Mouse (Mus musculus) small intestine, adult 2 months (tissue): ENCODE measurements around the gene Rrm1. TPM values are rescaled to one million over a fixed set of nuclear protein-coding genes. Genes with fewer than 3 reads are reported as not detected.

ENCODE experiments used
- H3K27ac ChIP-seq: fragments of 200-500 bp; 2 replicates; pipeline ENCODE4 v1.5.1; 2012; ENCODE audit warnings: low read depth, low read length, control low read depth, inconsistent platforms; ENCODE audit not compliant: insufficient read depth
- H3K27me3 ChIP-seq: fragments of 200-500 bp; 2 replicates; pipeline ENCODE4 v1.6.1; 2012; ENCODE audit warnings: mild to moderate bottlenecking, moderate library complexity, low read length, inconsistent platforms; ENCODE audit not compliant: control insufficient read depth, insufficient read depth
- H3K36me3 ChIP-seq: fragments of 200-500 bp; 2 replicates; pipeline ENCODE4 v1.6.1; 2012; ENCODE audit warnings: mild to moderate bottlenecking, low read length, control low read depth, inconsistent platforms; ENCODE audit not compliant: control insufficient read depth, insufficient read depth
- H3K4me1 ChIP-seq: fragments of 200-500 bp; 2 replicates; pipeline ENCODE4 v1.6.1; 2012; ENCODE audit warnings: low read length, inconsistent platforms, mixed read lengths; ENCODE audit not compliant: control insufficient read depth, insufficient read depth, insufficient read length
- H3K4me3 ChIP-seq: fragments of 200-500 bp; 2 replicates; pipeline ENCODE4 v1.5.1; 2012; ENCODE audit warnings: low read depth, mild to moderate bottlenecking, control low read depth, inconsistent platforms, low read length, moderate library complexity
- CTCF ChIP-seq: fragments of 200-500 bp; IDR thresholded peaks from 2 replicates; pipeline ENCODE4 v1.5.1; 2012; ENCODE audit warnings: low read depth, mild to moderate bottlenecking, control low read depth, inconsistent platforms, low read length, moderate library complexity, mixed read lengths; ENCODE audit not compliant: insufficient replicate concordance, insufficient read length; ENCODE audit errors: extremely low read depth
- POLR2A ChIP-seq: fragments of 200-500 bp; IDR thresholded peaks from 2 replicates; pipeline ENCODE4 v1.6.1; 2012; ENCODE audit warnings: low read depth, mild to moderate bottlenecking, control low read depth, inconsistent platforms, low read length, moderate library complexity
- WGBS: fragments of 180-500 bp; shearing (Covaris S2); methylation state at CpG from one replicate; pipeline ENCODE4 v1.1.7; 2018; 5-methylcytosine and 5-hydroxymethylcytosine counted together
- polyA plus RNA-seq: library from polyadenylated mRNA; depleted of rRNA; stranded (reverse); fragments of >200 nt; gene quantifications from 2 replicates; pipeline ENCODE4 v1.2.3, GENCODE M21; 2012; rRNA removed

Gene Rrm1
- polyA plus RNA-seq, 1 experiment: 4.0 TPM

- 84% methylated on average over 10 of the region's 10 CpGs for WGBS
- TF ChIP-seq CTCF (no peak), POLR2A (no peak)
These were observed 70.4 kb downstream of the Rrm1 start for GRCm38 (mm10) chr7:102511927-102512326.

GRCm38 (mm10) chr7:102512814-102513435, 71.4 kb downstream of the Rrm1 start:
- Histone ChIP-seq H3K4me3 (peak overlapping the region; percentile 55), H3K4me1 (no peaks in the 10 kb centered on the region; the same call in 1 of the 2 replicates), H3K36me3 (no peaks in the 10 kb centered on the region), H3K27ac (no peak overlapping the region), H3K27me3 (no peaks in the 10 kb centered on the region)
- WGBS: 1% methylated on average over 54 of the region's 54 CpGs
- TF ChIP-seq CTCF (peak; percentile 78; the same call in 1 of the 2 replicates), POLR2A (no peak)

More at GRCm38 (mm10) chr7:102511927-102512326, 70.4 kb downstream of the Rrm1 start:
- Histone ChIP-seq H3K36me3 (no peaks in the 10 kb centered on the region), H3K4me3 (no peak overlapping the region), H3K4me1 (no peaks in the 10 kb centered on the region; the same call in 1 of the 2 replicates), H3K27me3 (no peaks in the 10 kb centered on the region), H3K27ac (no peak overlapping the region)

- Histone ChIP-seq H3K27ac (no peak overlapping the region), H3K27me3 (no peaks in the 10 kb centered on the region), H3K4me1 (no peaks in the 10 kb centered on the region; the same call in 1 of the 2 replicates), H3K36me3 (no peaks in the 10 kb centered on the region), H3K4me3 (no peak overlapping the region)
- WGBS: 71% methylated on average over 4 of the region's 4 CpGs
- no peak for TF ChIP-seq POLR2A
- TF ChIP-seq CTCF: no peak
These were observed 72.6 kb downstream of the Rrm1 start for GRCm38 (mm10) chr7:102514144-102514543.

- H3K36me3 ChIP-seq: no peaks in the 10 kb centered on the region
- H3K27me3 ChIP-seq: no peaks in the 10 kb centered on the region
- no peak overlapping the region for H3K4me3 ChIP-seq
- no peaks in the 10 kb centered on the region; the same call in 1 of the 2 replicates for H3K4me1 ChIP-seq
- TF ChIP-seq POLR2A (no peak), CTCF (no peak)
- WGBS: 40% methylated on average over 10 of the region's 10 CpGs
- H3K27ac ChIP-seq: no peak overlapping the region
These were observed 75.0 kb downstream of the Rrm1 start for GRCm38 (mm10) chr7:102516261-102517050.

- TF ChIP-seq CTCF (no peak), POLR2A (no peak)
- Histone ChIP-seq H3K4me1 (no peaks in the 10 kb centered on the region; the same call in 1 of the 2 replicates), H3K27ac (no peak overlapping the region), H3K4me3 (no peak overlapping the region), H3K27me3 (no peaks in the 10 kb centered on the region), H3K36me3 (no peaks in the 10 kb centered on the region)
- 58% methylated on average over 2 of the region's 2 CpGs for WGBS
These were observed 75.5 kb downstream of the Rrm1 start for GRCm38 (mm10) chr7:102517051-102517335.

Other genes with a start within 250 kb of the Rrm1 start
- gene Nup98, start 231.5 kb upstream of the Rrm1 start, polyA plus RNA-seq: 5.2 and 12.2 TPM in 2 replicates
- 49.6 and 58.0 TPM in 2 replicates for gene Pgap2, start 231.5 kb upstream of the Rrm1 start, polyA plus RNA-seq
- gene Rhog, start 185.6 kb upstream of the Rrm1 start, polyA plus RNA-seq: 74.5 and 165 TPM in 2 replicates
- 20.7 and 21.6 TPM in 2 replicates for gene Stim1, start 173.9 kb upstream of the Rrm1 start, polyA plus RNA-seq
- gene Olfr543, start 40.0 kb downstream of the Rrm1 start, polyA plus RNA-seq: not detected in 2 replicates
- gene Olfr544, start 46.6 kb downstream of the Rrm1 start, polyA plus RNA-seq: not detected in 2 replicates
- gene Olfr545, start 57.9 kb downstream of the Rrm1 start, polyA plus RNA-seq: not detected in 2 replicates
- gene Olfr547, start 93.1 kb downstream of the Rrm1 start, polyA plus RNA-seq: not detected in 2 replicates
- not detected in 2 replicates for gene Olfr548-ps1, start 99.2 kb downstream of the Rrm1 start, polyA plus RNA-seq
- not detected in 2 replicates for gene Olfr549, start 108.2 kb downstream of the Rrm1 start, polyA plus RNA-seq
- 1.6 and 2.0 TPM in 2 replicates for gene Trim21, start 123.8 kb downstream of the Rrm1 start, polyA plus RNA-seq
- not detected in 2 replicates for gene Olfr550, start 129.7 kb downstream of the Rrm1 start, polyA plus RNA-seq
- gene Olfr551, start 150.2 kb downstream of the Rrm1 start, polyA plus RNA-seq: not detected in 2 replicates
- not detected in 2 replicates for gene Olfr552, start 156.1 kb downstream of the Rrm1 start, polyA plus RNA-seq
- gene Olfr553, start 176.5 kb downstream of the Rrm1 start, polyA plus RNA-seq: not detected in 2 replicates
- gene Olfr554, start 196.7 kb downstream of the Rrm1 start, polyA plus RNA-seq: not detected in 2 replicates
- not detected in 2 replicates for gene Olfr555, start 217.1 kb downstream of the Rrm1 start, polyA plus RNA-seq
- not detected in 2 replicates for gene Olfr556, start 223.2 kb downstream of the Rrm1 start, polyA plus RNA-seq
- gene Trim68, start 245.6 kb downstream of the Rrm1 start, polyA plus RNA-seq: 1.7 and 2.2 TPM in 2 replicates